Mouse (Mus musculus): Measurements from ENCODE around the gene Ddn. TPM values are rescaled to one million over a fixed set of nuclear protein-coding genes. Genes with fewer than 3 reads are reported as not detected.
A peak's percentile ranks its signal among the peaks of the same experiment; 100 is the strongest.

Ddn gene
- total RNA-seq, 2 experiments from 2014 or later, result 0.10 to 0.30 TPM

DNA sequence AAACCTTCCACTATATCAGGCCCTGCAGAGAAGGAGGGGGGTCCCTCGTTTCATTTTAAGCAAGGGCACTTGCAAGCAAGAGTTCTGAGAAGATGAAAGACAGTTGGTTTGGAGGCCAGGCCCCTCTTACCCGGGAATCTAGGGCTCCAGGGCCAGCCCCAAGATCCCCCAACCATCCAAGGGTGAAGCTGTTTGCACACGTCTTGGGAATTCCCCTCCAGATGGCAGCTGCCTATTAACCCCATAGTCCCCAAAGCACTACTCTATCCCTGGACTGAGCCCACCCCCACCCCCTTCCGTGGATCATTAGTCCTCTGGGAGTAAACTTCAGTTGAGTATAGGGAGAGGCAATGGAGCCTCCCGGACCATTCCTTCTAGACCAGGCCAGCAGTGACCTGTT is 33.8 kb downstream of the Ddn start:
- no peak for DNase-seq

DNA sequence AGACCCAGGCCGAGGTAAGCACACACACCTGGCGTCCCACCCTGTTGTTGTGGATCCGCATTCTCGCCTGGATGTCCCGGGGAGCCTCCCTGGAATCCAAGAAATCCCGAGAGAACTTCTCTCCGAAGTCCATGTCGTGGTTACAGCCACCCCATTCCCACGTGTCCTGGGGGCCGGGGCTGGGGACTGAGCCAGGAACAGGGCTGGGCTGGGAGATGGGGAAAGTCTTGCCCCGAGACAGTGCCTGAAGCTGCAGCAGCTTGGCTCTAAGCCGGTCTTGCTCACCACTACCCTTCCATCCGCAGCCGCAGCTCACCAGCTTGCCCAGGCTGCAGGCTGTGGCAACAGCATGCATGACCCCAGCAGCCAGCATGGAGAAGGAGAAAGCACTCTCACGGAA is 35.2 kb downstream of the Ddn start:
- DNase-seq, result no peak

DNA sequence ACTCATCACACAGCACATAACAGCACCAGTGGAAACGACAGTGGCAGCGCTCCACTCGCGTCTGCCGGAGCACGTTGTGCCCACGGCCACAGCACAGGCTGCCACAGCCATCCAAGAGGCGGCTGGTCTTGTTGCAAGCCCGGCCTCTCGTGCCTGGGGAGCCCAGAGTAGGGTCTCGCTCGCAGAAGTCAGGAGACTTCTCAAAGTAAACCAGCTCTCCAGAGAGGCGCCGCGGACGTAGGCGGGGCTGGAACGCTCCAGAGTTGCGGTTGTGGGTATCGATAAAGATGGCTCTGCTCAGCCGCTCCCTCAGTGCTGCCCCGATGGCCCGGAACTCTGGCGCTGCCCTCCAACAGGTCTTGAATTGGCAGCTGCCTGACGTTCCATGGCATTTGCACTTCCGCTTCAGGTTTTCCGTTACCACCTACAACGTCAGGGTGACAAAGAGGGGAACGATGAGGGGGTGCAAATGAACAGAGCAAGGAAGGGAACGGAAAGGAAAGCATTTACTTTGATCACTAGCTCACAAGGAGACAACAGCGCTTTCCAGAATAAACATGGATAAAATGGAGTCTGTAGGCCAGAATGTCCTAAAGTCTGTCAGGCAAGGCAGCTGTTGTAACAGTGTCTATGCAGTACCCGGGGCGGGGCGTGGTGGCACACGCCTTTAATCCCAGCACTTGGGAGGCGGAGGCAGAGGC is 36.6 kb downstream of the Ddn start:
- DNase-seq, result peak; percentile 49 to 55

DNA sequence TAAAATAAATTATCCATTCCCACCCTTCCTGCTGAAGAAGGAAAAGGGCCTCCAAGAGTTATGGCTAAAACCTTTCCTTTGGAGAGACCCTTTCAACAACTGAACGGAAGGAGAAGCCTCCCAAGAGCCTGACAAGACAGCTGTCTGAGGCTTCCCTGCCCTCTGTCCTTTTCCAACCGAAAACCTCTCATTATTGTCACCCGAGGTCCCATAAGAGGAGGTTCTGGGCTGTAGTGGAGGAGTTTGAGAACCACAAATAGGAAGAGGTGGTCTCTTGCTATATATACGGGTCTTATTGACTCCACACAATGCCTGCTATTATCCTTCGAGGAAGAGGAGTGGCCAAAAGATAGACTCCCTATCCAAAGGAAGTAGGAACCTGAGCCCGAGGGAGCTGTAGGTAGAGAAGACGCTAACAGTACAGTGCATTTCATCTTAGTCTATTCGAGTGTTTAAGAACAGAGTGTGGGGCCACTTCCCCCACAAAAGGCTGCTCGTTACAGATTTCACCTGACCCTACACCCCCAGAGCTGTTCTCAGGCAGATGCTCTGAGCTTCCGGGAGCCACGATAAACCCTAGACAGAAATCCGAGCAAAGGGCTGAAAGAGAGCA is 37.4 kb downstream of the Ddn start:
- no peak for DNase-seq

DNA sequence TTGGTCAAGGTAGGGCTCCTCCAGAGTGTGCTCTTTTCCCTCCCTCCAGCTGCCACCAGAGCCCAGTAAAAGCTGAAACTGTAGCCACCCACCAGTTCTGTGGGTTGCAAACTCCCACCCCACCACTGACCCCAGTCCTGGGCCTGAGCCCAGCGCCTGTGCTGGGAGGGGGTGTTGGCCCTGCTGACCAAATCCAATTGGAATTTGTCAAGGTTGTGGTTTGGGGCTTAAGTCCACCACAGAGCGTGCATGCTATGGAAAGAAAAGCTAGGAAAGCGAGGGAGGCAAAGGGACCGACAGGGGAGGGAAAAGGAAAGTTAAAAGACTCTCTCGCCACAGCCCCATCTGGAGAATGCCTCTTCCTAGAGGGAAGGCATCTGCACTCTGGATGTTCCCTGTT is 41.0 kb downstream of the Ddn start:
- peak in 1 of 2 experiments; percentile 47 for DNase-seq

DNA sequence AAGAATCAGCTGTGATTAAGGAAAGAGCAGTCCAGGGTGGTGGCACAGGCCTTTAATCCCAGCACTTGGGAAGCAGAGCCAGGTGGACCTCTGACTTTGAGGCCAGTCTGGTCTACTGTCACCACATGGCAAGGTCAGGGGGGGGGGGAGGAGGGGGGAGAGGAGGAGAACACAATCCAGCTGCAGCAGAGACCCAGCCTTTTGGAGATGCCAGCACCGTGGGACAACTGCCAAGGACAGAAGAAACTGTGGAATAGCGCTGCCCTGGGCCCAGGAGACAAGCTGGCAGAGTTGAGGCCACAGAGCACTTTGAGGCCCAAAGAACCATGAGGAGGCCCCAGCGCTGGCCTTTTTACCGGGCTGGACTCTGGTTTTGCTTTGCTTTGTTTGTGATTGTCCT is 43.4 kb downstream of the Ddn start:
- peak; percentile 57 to 72 for DNase-seq

DNA sequence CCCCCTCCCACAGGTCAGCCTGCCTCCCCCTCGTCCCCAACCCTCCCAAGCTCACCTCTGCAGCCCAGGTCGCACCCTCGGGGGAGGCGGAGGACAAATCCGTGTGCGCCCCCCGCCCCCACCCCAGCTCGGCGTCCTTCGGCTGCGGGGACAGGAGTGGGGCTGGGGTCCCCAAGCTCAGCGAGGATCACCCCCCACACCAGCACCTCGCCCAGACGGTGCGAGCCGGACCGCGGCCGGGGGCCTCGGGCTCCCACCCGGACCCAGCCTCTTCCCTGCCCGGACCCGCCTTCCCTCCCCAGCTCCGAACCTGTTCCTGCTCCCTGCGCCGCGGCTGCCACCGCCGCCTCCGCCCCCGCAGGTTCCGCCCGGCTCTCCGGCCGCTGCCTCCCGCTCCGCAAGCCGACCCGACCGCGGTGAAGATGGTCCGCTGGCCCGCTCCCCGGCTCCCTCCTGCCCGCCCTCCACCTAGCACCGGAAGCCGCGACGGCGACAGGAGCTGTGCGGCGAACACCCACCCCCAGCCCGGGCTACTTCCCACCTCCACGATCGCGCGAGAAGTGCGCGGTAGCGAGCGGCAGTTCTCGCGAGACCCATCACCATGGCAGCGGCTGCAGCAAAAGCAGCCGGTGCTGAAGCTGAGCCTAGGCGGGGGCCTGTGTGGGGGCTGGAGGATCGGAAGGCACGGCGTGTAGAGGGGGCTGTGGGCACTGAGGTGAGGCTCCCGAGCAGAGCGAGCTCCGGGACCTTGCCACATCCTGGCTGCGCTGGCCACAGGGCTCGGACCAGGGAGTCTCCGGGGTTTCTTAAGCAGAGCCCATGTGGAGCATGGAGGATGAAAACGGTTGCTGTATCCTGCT is 46.4 kb downstream of the Ddn start, which contains the start of gene Arf3:
Gene Arf3 (minus strand): TSS at position 545 of the 860 bp plus-strand sequence.
- DNase-seq, result peak; percentile 98 to 99

DNA sequence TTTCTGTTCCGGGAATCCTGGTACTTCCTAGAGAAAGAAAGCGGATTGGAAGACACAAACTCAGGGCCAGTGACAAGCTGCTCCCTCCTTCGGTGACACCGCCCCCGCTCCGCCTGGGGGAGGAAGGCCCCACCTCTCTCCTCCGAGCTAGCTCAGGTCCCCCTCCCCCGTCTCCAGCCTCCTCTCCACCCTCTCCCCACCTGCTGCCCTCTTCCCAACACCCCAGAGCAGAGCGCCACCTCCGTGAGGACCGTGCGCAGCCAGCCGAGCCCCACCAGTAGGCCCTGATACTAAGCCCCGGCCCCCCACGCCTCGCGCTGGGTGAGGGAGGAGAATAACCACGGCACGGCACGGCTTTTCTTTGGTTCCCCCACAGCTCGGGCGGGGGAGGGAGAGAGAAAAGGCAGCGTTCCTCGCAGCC is 47.1 kb downstream of the Ddn start:
- peak; percentile 89 to 92 for DNase-seq

DNA sequence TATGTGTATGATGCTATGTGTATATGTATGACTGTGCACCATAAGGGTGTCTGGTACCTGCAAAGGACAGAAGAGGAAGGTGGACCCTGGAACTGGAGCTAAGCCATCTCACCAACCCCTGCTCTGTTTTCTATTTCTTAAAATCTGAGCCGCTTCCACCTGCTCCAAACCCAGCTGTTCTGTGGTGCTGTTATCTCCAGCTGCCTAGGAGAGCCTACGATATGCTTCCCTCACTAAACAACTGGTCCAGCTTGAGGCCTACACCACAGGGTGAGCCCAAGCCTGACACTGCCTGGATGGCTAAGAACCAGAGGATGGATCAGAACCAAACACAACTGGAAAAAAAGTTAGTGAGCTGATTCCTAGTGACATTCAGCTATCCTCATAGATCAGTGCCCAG is 55.2 kb downstream of the Ddn start:
- DNase-seq, result no peak

Other genes starting within 250 kb of the Ddn start
- 10 to 100 TPM; 55.6 to 67.1 TPM for gene Ccnt1, start 238.6 kb downstream of the Ddn start, total RNA-seq (2021)
- 1 to 10 TPM in 1 of 2 experiments, under 1 TPM in 1; 0.83 to 1.1 TPM for gene 4930415O20Rik, start 238.5 kb downstream of the Ddn start, total RNA-seq (2021)
- gene Adcy6, start 199.4 kb downstream of the Ddn start, total RNA-seq (2021), result 10 to 100 TPM; 43.8 to 62.6 TPM
- gene Cacnb3, start 178.7 kb downstream of the Ddn start, total RNA-seq (2021), result 10 to 100 TPM; 10.2 to 13.3 TPM
- 10 to 100 TPM; 75.5 to 84.3 TPM for gene Ddx23, start 146.6 kb downstream of the Ddn start, total RNA-seq (2021)
- 1 to 10 TPM; 2.1 to 2.4 TPM for gene Rnd1, start 132.0 kb downstream of the Ddn start, total RNA-seq (2021)
- under 1 TPM; 0.23 to 0.26 TPM for gene Ccdc65, start 101.3 kb downstream of the Ddn start, total RNA-seq (2021)
- 1 to 10 TPM; 7.5 to 9.1 TPM for gene Fkbp11, start 81.3 kb downstream of the Ddn start, total RNA-seq (2021)
- 100 to 1,000 TPM; 132 to 140 TPM for gene Arf3, start 46.3 kb downstream of the Ddn start, total RNA-seq (2021)
- 1 to 10 TPM; 1.1 to 1.3 TPM for gene Wnt10b, start 31.3 kb downstream of the Ddn start, total RNA-seq (2021)
- gene Wnt1, start 19.6 kb downstream of the Ddn start, total RNA-seq (2021), result not detected
- gene Prkag1, start 22.0 kb upstream of the Ddn start, total RNA-seq (2021), result 10 to 100 TPM; 68.3 to 87.0 TPM
- gene Kmt2d, start 61.7 kb upstream of the Ddn start, total RNA-seq (2021), result 10 to 100 TPM; 52.1 to 79.5 TPM
- 1 to 10 TPM; 2.2 to 2.9 TPM for gene Rhebl1, start 85.0 kb upstream of the Ddn start, total RNA-seq (2021)
- gene Dhh, start 89.0 kb upstream of the Ddn start, total RNA-seq (2021), result 1 to 10 TPM; 2.2 to 3.0 TPM
- gene Lmbr1l, start 108.7 kb upstream of the Ddn start, total RNA-seq (2021), result 10 to 100 TPM; 14.0 to 15.5 TPM
- gene Tuba1b, start 125.1 kb upstream of the Ddn start, total RNA-seq (2021), result 100 to 1,000 TPM; 252 to 276 TPM
- not detected for gene Gm49450, start 144.1 kb upstream of the Ddn start, total RNA-seq (2021)
- gene Tuba1a, start 144.2 kb upstream of the Ddn start, total RNA-seq (2021), result 100 to 1,000 TPM in 1 of 2 experiments, 10 to 100 TPM in 1; 87.9 to 123 TPM
- gene Tuba1c, start 220.4 kb upstream of the Ddn start, total RNA-seq (2021), result 100 to 1,000 TPM; 272 to 276 TPM
- gene Prph, start 245.7 kb upstream of the Ddn start, total RNA-seq (2021), result 1 to 10 TPM; 1.3 to 3.4 TPM

Measured in adrenal gland, postnatal 36 days (tissue).